Mouse (Mus musculus) brain, embryonic 14.5 days (tissue): Measurements from ENCODE around the gene Tsku.

Experiments used
- CTCF ChIP-seq: fragments of 200-500 bp; IDR thresholded peaks from 2 replicates; pipeline ENCODE4 v1.5.1; 2012; ENCODE audit warnings: inconsistent platforms, mild to moderate bottlenecking, moderate library complexity, borderline replicate concordance; ENCODE audit not compliant: insufficient read depth, insufficient read length; ENCODE audit errors: extremely low read depth
- POLR2A ChIP-seq: fragments of 200-500 bp; IDR thresholded peaks from 2 replicates; pipeline ENCODE4 v1.6.1; 2012; ENCODE audit warnings: mild to moderate bottlenecking, inconsistent platforms, borderline replicate concordance; ENCODE audit not compliant: poor library complexity, insufficient read depth, insufficient read length, severe bottlenecking; ENCODE audit errors: extremely low read depth

- no peak for TF ChIP-seq CTCF
- no peak for TF ChIP-seq POLR2A
Measured at GRCm38 (mm10) chr7:98351523-98351922, 9.6 kb downstream of the Tsku start.
